Mouse (Mus musculus) limb, embryonic 10.5 days (tissue): Measurements from ENCODE around the gene Nav3. TPM values are rescaled to one million over a fixed set of nuclear protein-coding genes. Genes with fewer than 3 reads are reported as not detected.
"Not testable (repeated sequence)": the region's sequence is repeated elsewhere in the genome, so short reads cannot be mapped to it uniquely, and the experiment has no call there.

Experiments
- DNase-seq: peaks from one replicate; pipeline ENCODE4 v3.0.0-alpha.2; 2017; ENCODE audit warnings: low spot score
- H3K27ac ChIP-seq: fragments of 300-500 bp; sonication (generic); 2 replicates; pipeline ENCODE4 v1.5.1; 2016; ENCODE audit warnings: mild to moderate bottlenecking
- H3K27me3 ChIP-seq: fragments of 300-500 bp; sonication (generic); 2 replicates; pipeline ENCODE4 v1.6.1; 2016; ENCODE audit warnings: low read depth, mild to moderate bottlenecking; ENCODE audit not compliant: poor library complexity, severe bottlenecking
- H3K36me3 ChIP-seq: fragments of 300-500 bp; sonication (generic); 2 replicates; pipeline ENCODE4 v1.6.1; 2016; ENCODE audit warnings: mild to moderate bottlenecking, moderate library complexity
- H3K4me1 ChIP-seq: fragments of 300-500 bp; sonication (generic); 2 replicates; pipeline ENCODE4 v1.6.1; 2016
- H3K4me3 ChIP-seq: fragments of 300-500 bp; sonication (generic); 2 replicates; pipeline ENCODE4 v1.5.1; 2016; ENCODE audit warnings: mild to moderate bottlenecking, moderate library complexity
- H3K9me3 ChIP-seq: fragments of 300-500 bp; sonication (generic); replicated peaks from 2 replicates; pipeline ENCODE4 v1.6.1; 2016; ENCODE audit warnings: mild to moderate bottlenecking
- WGBS: fragments of 180-500 bp; shearing (Covaris S2); methylation state at CpG from one replicate; pipeline ENCODE4 v1.1.7; 2016; 5-methylcytosine and 5-hydroxymethylcytosine counted together
- polyA plus RNA-seq: library from polyadenylated mRNA; unstranded; fragments of >200 nt; fragmentation: Nextera tagmentation; extraction: Ambion mirVana; gene quantifications from 2 replicates; pipeline ENCODE4 v1.2.1, GENCODE M21; 2016

Gene Nav3
- polyA plus RNA-seq, 1 experiment from 2014 or later = 0.93 TPM

DNA sequence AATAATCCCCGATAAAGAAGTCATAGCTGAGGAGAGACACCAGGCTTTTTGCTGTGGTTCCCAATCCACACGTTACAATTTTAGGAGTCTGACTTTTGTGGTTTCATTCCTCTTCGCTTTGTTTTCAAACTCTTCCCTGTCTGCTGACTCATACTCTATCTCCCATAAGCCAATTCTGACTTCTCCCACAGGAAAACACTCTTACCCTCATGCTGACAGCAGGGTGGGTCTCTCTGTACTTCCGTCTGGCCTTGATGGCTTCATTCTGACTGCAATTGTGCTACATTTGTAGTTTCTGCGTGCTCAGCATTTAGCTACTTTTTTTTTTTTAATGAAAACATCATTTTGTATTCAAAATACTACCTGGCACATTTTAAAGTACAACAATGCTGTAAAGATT, 379.4 kb downstream of the Nav3 start:
- Histone ChIP-seq H3K9me3 (no peaks in the 10 kb centered on the region), H3K27me3 (no peaks in the 10 kb centered on the region), H3K27ac (no peak overlapping the region), H3K4me3 (no peak overlapping the region), H3K36me3 (no peaks in the 10 kb centered on the region), H3K4me1 (no peaks in the 10 kb centered on the region)
- 90% methylated on average over 5 of the region's 5 CpGs for WGBS
- DNase-seq = no peak

DNA sequence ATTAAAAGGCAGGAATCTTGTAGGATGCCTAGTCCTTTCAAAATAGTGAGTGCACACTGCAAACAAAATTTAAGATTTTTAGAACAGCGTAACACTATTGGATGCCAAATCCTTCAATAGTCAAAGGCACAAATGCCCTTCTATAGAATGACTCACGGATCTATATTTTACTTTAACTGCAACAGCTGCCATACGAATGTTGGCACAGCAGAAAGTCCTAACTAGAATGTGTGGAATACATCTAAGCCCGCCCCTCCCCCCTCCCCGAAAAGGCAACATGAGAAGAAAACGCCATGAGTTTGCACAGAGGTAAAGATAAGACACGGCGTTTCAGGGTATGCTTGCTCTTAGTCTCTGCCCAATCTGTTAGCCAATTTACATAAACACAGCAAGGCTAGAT, 383.6 kb downstream of the Nav3 start:
- Histone ChIP-seq H3K4me3 (no peak overlapping the region), H3K4me1 (no peaks in the 10 kb centered on the region), H3K36me3 (no peaks in the 10 kb centered on the region), H3K27ac (no peak overlapping the region), H3K9me3 (no peaks in the 10 kb centered on the region), H3K27me3 (no peaks in the 10 kb centered on the region)
- 82% methylated on average over 8 of the region's 8 CpGs for WGBS
- DNase-seq = no peak

DNA sequence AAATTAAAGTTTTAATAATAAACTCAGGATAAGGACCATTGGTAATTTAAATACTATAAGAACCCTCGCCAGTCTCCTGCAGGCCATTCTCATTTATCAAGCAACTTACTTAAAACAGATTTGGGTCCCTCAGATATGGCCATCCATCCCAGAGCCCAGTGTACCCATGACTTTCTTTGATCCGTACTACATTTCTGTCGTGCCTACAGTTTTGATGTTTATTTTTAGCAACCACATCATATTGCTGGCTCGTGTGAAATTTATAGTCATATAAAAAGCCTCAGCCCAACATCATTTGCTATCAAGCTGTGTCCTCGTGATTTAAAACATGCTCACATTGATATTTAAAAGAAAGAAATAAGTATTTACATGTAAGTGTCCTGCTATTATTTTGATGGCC, 394.8 kb downstream of the Nav3 start:
- Histone ChIP-seq H3K4me3 (no peak overlapping the region), H3K27ac (no peak overlapping the region), H3K9me3 (no peaks in the 10 kb centered on the region), H3K4me1 (no peaks in the 10 kb centered on the region), H3K36me3 (no peaks in the 10 kb centered on the region), H3K27me3 (no peaks in the 10 kb centered on the region)
- WGBS = 86% methylated on average over 5 of the region's 5 CpGs
- DNase-seq = no peak

DNA sequence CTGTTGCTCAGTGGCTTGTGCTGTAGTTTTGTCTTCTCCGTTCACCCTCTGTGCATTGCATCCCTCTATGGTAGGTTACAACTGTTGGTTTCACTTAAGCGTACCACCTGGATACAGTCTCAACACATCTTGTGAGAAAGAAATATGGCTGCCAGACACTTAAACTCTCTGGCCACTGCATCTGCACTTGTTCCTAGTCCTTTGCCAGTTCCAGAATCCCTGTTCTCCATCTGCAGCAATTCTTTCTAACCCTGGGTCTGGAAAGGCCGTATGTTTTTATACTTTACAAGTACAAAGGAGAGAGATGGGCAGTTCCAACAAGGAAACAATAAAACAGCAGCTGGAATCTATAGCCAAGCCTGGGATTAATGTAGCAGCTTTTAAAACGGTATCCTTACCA, 418.5 kb downstream of the Nav3 start:
- no peaks in the 10 kb centered on the region for H3K36me3 ChIP-seq
- H3K4me3 ChIP-seq = no peak overlapping the region
- DNase-seq = no peak
- 82% methylated on average over 4 of the region's 4 CpGs for WGBS
- H3K27me3 ChIP-seq = no peaks in the 10 kb centered on the region
- no peaks in the 10 kb centered on the region for H3K4me1 ChIP-seq
- no peaks in the 10 kb centered on the region for H3K9me3 ChIP-seq
- H3K27ac ChIP-seq = no peak overlapping the region

DNA sequence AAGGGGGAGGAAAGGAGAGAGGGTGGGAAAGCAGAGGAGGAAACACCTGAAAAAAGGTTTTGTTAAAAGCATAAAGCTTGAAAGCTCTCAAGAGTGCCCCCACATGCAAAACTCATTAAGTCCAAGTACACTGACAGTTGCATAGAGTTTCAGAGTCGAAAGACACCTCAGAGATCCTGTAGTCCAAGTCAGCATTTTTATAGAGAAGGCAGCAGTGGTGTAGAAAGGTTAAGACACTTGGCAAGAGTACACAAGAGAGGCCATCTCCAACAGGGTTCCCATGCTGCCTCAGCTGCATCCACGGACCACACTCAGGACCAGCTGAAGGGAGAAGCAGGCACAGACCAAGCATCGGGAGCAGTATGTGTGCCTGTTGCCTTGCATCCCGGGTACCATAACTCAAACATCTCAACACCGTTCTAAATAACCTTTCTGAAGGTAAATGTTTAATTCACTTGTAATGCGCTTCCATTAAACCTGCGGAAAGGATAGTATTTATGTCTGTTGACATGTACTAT, 421.4 kb downstream of the Nav3 start:
- 90% methylated on average over 7 of the region's 7 CpGs for WGBS
- Histone ChIP-seq H3K27ac (no peak overlapping the region), H3K27me3 (no peaks in the 10 kb centered on the region), H3K9me3 (no peaks in the 10 kb centered on the region), H3K4me3 (no peak overlapping the region), H3K36me3 (no peaks in the 10 kb centered on the region), H3K4me1 (no peaks in the 10 kb centered on the region)
- no peak for DNase-seq

DNA sequence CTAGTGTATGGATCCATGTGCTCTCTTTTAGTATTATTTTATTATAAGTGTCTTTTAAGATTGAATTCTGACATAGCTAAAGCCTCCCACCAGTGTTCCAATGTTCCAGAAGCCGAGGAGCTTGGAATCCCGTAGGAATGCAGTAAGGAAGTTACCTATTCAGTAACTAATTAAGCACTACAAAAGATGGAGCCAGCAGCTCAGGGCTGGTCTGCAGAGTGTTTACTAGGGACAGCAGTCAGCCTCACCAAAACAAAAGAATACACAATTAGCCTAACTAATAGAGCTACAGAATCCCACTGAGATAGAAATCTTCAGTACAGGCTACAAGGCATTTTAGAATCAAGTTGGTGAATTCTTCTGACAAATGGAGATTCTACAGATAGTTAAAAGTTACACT, 431.1 kb downstream of the Nav3 start:
- 87% methylated on average over 2 of the region's 2 CpGs for WGBS
- not testable (repeated sequence) for H3K9me3 ChIP-seq, H3K4me3 ChIP-seq, H3K27ac ChIP-seq, DNase-seq, H3K27me3 ChIP-seq, H3K36me3 ChIP-seq, H3K4me1 ChIP-seq

DNA sequence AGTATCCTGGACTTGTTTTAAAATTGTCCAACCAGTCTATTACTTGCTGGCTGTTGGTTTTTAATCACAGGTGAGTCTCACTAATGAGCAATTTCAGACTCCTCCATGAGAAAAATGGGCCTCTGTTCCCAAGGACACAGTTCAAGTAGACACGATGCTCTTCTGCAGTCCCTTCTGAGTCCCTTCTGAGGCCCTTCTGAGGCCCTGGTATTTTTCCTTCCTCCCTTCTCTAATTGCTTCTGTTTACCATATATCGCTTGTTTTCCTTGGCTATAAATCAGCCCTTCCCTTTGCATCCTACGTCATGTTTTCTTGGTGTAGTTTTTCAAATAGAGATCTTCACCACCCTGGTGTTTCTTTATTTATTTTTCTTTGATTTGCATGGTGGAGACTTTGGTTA, 433.9 kb downstream of the Nav3 start:
- Histone ChIP-seq H3K27me3 (no peaks in the 10 kb centered on the region), H3K4me3 (no peak overlapping the region), H3K9me3 (no peaks in the 10 kb centered on the region), H3K4me1 (no peaks in the 10 kb centered on the region), H3K27ac (no peak overlapping the region), H3K36me3 (no peaks in the 10 kb centered on the region)
- WGBS = 73% methylated on average over 3 of the region's 3 CpGs
- DNase-seq = no peak

DNA sequence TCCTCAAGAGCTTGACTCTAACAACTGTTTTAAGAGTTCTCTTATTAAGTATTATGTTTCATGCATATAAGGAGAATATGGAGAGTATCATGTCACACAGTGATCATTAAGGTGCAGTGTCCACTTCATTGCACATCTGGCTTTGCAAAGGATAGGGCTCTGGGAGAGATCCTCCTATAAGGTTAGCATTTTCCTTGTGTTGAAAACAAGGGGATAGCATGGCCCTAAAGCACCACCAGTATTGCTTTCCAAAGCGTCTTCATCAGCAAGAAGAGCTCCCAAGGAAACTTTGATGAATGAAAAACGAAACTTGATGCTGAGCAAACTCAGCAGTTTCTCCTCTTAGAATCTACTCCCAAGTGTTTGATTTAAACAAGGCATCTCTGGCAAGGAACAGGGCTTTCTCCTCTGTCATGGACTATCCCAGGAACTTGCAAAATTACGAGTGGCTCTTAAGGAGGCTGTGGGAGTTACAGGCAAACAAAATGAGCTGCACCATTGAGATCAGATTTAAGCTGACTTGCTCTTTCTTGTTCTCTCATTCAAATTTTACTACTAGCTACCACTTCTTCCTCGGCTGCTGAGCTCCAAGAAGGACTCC, 436.6 kb downstream of the Nav3 start:
- 71% methylated on average over 4 of the region's 4 CpGs for WGBS
- no peaks in the 10 kb centered on the region for H3K9me3 ChIP-seq
- no peaks in the 10 kb centered on the region for H3K27me3 ChIP-seq

DNA sequence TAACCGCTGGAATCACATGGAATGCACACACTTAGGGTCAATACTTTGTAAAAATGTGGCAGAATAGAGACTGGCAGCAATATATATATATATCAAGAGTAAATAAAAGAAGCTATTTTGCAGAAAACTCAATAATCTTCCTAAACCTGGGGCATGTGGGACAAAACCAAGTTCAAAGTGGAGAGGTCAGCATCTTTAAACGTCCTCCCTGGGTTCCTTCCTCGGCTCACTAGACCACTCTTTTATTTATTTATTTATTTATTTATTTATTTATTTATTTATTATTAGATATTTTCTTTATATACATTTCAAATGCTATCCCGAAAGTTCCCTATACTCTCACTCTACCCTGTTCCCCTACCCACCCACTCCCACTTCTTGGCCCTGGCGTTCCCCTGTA, 454.7 kb downstream of the Nav3 start:
- not testable (repeated sequence) for DNase-seq, H3K9me3 ChIP-seq, H3K4me1 ChIP-seq, H3K36me3 ChIP-seq, H3K27me3 ChIP-seq, H3K27ac ChIP-seq, H3K4me3 ChIP-seq
- WGBS = 89% methylated on average over 5 of the region's 5 CpGs

More for the DNA sequence above, 436.6 kb downstream of the Nav3 start:
- H3K4me3 ChIP-seq = no peak overlapping the region
- DNase-seq = no peak
- no peaks in the 10 kb centered on the region for H3K4me1 ChIP-seq
- no peak overlapping the region for H3K27ac ChIP-seq
- no peaks in the 10 kb centered on the region for H3K36me3 ChIP-seq

DNA sequence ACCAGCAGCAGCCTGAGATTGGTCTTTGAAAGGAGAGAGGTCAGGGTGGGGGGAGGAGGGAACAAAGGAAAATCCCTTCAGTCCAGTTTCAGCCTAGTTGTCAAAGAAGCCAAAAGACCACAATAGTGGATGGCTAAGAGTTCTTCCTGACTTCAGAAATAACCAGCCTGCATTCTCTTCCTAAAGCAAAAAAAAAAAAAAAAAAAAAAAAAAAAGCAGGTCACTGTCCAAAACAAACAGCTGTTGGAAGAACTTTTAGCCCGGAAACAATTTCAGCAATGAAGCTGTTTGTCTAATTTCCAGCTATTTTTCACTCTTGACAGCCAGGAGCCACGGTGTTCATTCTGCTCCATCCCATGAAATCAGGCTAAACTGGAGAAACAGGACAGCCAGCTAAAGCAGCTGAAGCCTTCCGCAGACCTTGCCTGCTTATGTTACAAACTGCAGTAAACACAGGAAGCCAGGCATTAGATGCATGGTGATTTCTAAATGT, 455.2 kb downstream of the Nav3 start:
- 32% methylated on average over 3 of the region's 3 CpGs for WGBS
- Histone ChIP-seq H3K4me3 (no peak overlapping the region), H3K27me3 (no peaks in the 10 kb centered on the region), H3K9me3 (no peaks in the 10 kb centered on the region), H3K4me1 (peaks cover 7% of the 10 kb centered on the region), H3K36me3 (no peaks in the 10 kb centered on the region), H3K27ac (no peak overlapping the region)
- peak; percentile 29 for DNase-seq

DNA sequence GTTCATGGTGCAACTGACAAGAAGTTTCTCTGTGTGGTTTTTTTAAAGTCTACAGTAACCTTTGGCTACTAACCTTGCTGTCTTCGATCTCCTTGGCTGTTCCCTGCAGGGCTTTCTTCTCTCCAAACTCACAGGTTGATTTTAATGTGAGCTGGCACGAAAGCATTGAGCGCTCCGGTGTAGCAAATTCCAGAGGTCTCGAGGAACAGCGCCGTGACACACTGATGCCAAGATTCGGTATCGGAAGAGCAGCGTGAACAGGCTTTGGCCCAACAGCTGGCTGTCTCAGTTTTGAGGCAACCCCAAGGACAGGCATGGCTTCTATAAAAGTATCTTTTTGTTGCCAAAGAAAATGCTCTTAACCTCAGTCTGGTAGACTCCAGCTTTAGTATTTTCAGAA, 456.1 kb downstream of the Nav3 start:
- H3K9me3 ChIP-seq = no peaks in the 10 kb centered on the region
- no peak overlapping the region for H3K4me3 ChIP-seq
- no peaks in the 10 kb centered on the region for H3K36me3 ChIP-seq
- DNase-seq = no peak
- no peak overlapping the region for H3K27ac ChIP-seq
- H3K4me1 ChIP-seq = peaks cover 7% of the 10 kb centered on the region
- no peaks in the 10 kb centered on the region for H3K27me3 ChIP-seq
- WGBS = 81% methylated on average over 10 of the region's 10 CpGs

DNA sequence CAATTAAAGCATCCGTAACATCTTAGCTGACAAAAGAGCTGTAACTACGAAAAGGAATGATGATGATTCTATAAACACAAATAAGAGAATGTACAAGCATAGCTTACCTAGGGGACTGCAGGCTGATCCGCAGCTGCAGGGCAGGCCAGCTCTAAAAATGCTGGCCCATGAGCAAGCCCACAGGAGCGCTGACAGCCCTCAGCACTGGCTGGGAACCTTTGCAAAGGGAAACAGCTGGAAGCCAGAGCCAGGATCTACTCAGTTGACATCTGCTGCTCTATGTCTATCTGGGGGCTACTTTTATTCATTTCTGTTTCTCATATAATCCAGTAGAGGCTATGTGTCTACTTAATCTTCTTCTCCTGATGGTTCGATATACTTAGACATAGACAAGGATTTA, 461.7 kb downstream of the Nav3 start:
- Histone ChIP-seq H3K9me3 (no peaks in the 10 kb centered on the region), H3K4me3 (no peak overlapping the region), H3K27me3 (no peaks in the 10 kb centered on the region), H3K27ac (no peak overlapping the region), H3K36me3 (no peaks in the 10 kb centered on the region), H3K4me1 (no peaks in the 10 kb centered on the region)
- DNase-seq = no peak
- 84% methylated on average over 5 of the region's 5 CpGs for WGBS

DNA sequence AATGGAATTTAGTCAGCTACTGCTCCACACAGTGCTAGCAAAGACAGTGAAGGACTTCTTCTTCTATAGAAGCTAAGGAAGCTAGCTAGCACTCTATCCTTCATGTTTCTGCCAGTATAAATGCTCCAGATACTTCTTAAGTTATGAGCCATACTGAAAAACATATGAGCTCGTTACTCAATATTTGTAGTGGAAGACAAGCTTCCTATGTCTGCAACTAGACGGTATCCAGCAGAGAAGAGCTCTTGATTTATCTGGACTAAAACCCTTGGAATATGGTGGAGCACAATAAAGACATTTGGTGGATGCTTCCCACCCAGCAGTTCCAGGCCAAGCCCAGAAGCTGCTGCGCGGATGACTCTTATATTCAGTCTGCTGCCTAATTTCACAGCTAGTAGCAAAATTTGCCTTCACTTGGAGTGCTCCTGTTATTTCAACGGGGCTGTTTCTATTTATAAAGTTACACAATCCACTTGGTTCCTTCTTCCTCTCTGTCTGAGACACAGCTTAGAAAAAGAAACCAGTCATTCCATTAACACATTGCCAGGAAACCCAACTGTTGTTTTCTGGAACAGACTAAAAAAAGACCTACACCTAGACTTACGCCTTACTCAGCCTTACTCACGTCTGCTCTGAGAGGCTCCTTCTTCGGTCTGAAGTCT, 470.0 kb downstream of the Nav3 start:
- Histone ChIP-seq H3K27ac (no peak overlapping the region), H3K27me3 (no peaks in the 10 kb centered on the region), H3K4me3 (no peak overlapping the region), H3K36me3 (no peaks in the 10 kb centered on the region), H3K9me3 (no peaks in the 10 kb centered on the region), H3K4me1 (no peaks in the 10 kb centered on the region)
- no peak for DNase-seq
- 87% methylated on average over 8 of the region's 8 CpGs for WGBS
